Mouse (Mus musculus): ENCODE data around the gene Gcdh. TPM values are rescaled to one million over a fixed set of nuclear protein-coding genes. Genes with fewer than 3 reads are reported as not detected.

Gene Gcdh
- polyA plus RNA-seq, 1 experiment from 2014 or later = 42.8 TPM

- H3K27me3 ChIP-seq (replicated peaks; ENCODE audit: control insufficient read depth, insufficient read depth, low read length) = peaks cover 5% of the 10 kb centered on the region; the same call in 1 of the 2 replicates
- peaks cover 17% of the 10 kb centered on the region for H3K4me1 ChIP-seq (ENCODE audit: control insufficient read depth, insufficient read depth, low read depth, low read length)
- H3K4me2 ChIP-seq (ENCODE audit: low read length) = no peak overlapping the region
- no peak overlapping the region for H3K4me3 ChIP-seq (ENCODE audit: low read length)
- H3K9ac ChIP-seq (ENCODE audit: low read depth, low read length) = no peak overlapping the region
- H3K36me3 ChIP-seq (ENCODE audit: control insufficient read depth, insufficient read depth, low read length) = peaks cover 15% of the 10 kb centered on the region
- WGBS = 80% methylated on average over 8 of the region's 8 CpGs
- ATAC-seq = no peak
- H3K27ac ChIP-seq (ENCODE audit: low read depth, low read length) = no peak overlapping the region
- H3K9me3 ChIP-seq (ENCODE audit: control insufficient read depth, low read length) = no peaks in the 10 kb centered on the region
Observed at GRCm38 (mm10) chr8:84907493-84907892, 13.8 kb upstream of the Gcdh start.

GRCm38 (mm10) chr8:84907037-84907436, 13.3 kb upstream of the Gcdh start:
- H3K4me3 ChIP-seq (ENCODE audit: low read length) = no peak overlapping the region
- WGBS = 93% methylated on average over 9 of the region's 9 CpGs
- H3K9ac ChIP-seq (ENCODE audit: low read depth, low read length) = no peak overlapping the region
- ATAC-seq = no peak
- peaks cover 12% of the 10 kb centered on the region; the same call in 1 of the 2 replicates for H3K36me3 ChIP-seq (ENCODE audit: control insufficient read depth, insufficient read depth, low read length)
- no peaks in the 10 kb centered on the region for H3K9me3 ChIP-seq (ENCODE audit: control insufficient read depth, low read length)
- 0 out of 2 replicates have a peak, but pooled peaks cover 5% of the 10 kb centered on the region for H3K27me3 ChIP-seq (replicated peaks; ENCODE audit: control insufficient read depth, insufficient read depth, low read length)
- no peak overlapping the region for H3K4me2 ChIP-seq (ENCODE audit: low read length)
- H3K27ac ChIP-seq (ENCODE audit: low read depth, low read length) = no peak overlapping the region
- peaks cover 18% of the 10 kb centered on the region for H3K4me1 ChIP-seq (ENCODE audit: control insufficient read depth, insufficient read depth, low read depth, low read length)

- peaks cover 18% of the 10 kb centered on the region for H3K4me1 ChIP-seq (ENCODE audit: control insufficient read depth, insufficient read depth, low read depth, low read length)
- no peak overlapping the region for H3K9ac ChIP-seq (ENCODE audit: low read depth, low read length)
- H3K27ac ChIP-seq (ENCODE audit: low read depth, low read length) = no peak overlapping the region
- no peaks in the 10 kb centered on the region for H3K36me3 ChIP-seq (ENCODE audit: control insufficient read depth, insufficient read depth, low read length)
- H3K9me3 ChIP-seq (ENCODE audit: control insufficient read depth, low read length) = no peaks in the 10 kb centered on the region
- no peak overlapping the region for H3K4me2 ChIP-seq (ENCODE audit: low read length)
- no peak for ATAC-seq
- H3K27me3 ChIP-seq (replicated peaks; ENCODE audit: control insufficient read depth, insufficient read depth, low read length) = 0 out of 2 replicates have a peak, but pooled peaks cover 5% of the 10 kb centered on the region
- WGBS = 91% methylated on average over 7 of the region's 7 CpGs
- no peak overlapping the region for H3K4me3 ChIP-seq (ENCODE audit: low read length)
Observed at GRCm38 (mm10) chr8:84904351-84904750, 10.6 kb upstream of the Gcdh start.

- 0 out of 2 replicates have a peak, but pooled peaks cover 5% of the 10 kb centered on the region for H3K27me3 ChIP-seq (replicated peaks; ENCODE audit: control insufficient read depth, insufficient read depth, low read length)
- peak overlapping the region; percentile 74 for H3K9ac ChIP-seq (ENCODE audit: low read depth, low read length)
- H3K27ac ChIP-seq (ENCODE audit: low read depth, low read length) = 0 out of 2 replicates have a peak overlapping the region, but pooled peaks have one; percentile 5
Observed at GRCm38 (mm10) chr8:84902920-84903661, 9.4 kb upstream of the Gcdh start.

DNA sequence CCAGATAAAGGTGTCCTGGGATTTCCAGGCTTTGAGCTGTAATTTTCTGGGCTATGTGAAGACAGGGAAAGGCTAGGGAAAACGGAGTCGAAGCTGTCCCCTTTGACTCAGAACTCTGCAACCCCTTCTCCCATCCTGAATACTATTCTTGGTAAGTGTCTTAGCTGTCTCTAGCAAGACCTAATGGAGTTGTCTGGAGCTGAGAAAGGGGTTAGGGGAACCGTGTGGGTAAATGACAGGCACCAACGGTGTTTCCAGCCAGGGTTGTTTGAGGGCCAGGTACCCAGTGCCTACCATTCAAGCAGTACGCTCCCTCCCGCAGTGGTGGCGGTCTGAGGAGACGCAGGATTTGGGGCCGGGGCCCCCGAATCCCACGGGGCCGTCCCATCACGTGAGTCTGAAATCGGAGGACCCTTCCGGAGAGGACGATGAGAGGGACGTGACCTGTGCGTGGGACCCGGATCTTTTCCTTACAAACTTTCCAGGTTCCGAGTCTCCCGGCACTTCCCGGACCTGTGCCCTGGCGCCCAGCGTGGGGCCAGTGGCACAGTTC, 8.7 kb upstream of the Gcdh start:
- no peak overlapping the region for H3K27ac ChIP-seq (ENCODE audit: low read depth, low read length)
- no peak for ATAC-seq

More at GRCm38 (mm10) chr8:84902920-84903661, 9.4 kb upstream of the Gcdh start:
- peak overlapping the region; percentile 98 for H3K4me2 ChIP-seq (ENCODE audit: low read length)
- H3K4me1 ChIP-seq (ENCODE audit: control insufficient read depth, insufficient read depth, low read depth, low read length) = peaks cover 10% of the 10 kb centered on the region
- no peaks in the 10 kb centered on the region for H3K9me3 ChIP-seq (ENCODE audit: control insufficient read depth, low read length)
- 1% methylated on average over 62 of the region's 68 CpGs for WGBS
- H3K36me3 ChIP-seq (ENCODE audit: control insufficient read depth, insufficient read depth, low read length) = no peaks in the 10 kb centered on the region
- peak overlapping the region; percentile 54 for H3K4me3 ChIP-seq (ENCODE audit: low read length)
- peak; percentile 87 for ATAC-seq

DNA sequence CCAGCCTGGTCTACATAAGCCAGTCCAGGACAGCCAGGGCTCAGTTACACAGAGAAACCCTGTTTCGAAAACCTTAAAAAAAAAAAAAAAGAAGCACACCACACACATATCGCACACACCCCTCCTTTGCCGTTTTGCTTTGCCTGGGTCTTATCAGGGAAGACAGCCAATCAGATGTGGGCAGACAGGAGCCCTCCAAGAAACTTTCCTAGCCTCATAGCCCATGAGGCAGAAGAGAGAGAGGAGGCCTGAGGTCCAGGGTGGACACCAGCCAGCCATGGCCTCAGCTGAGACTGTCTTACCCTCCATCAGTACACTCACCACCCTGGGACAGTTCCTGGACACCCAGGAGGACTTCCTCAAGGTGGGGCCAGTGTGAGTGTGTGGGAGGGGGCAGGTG, 8.0 kb upstream of the Gcdh start, which contains the start of gene Klf1:
Gene Klf1 (plus strand): TSS at position 177 of the 400 bp plus-strand sequence.
- no peaks in the 10 kb centered on the region for H3K36me3 ChIP-seq (ENCODE audit: control insufficient read depth, insufficient read depth, low read length)
- ATAC-seq = no peak
- peak within 1 kb of the TSS; percentile 74 for H3K9ac ChIP-seq (ENCODE audit: low read depth, low read length)
- H3K4me3 ChIP-seq (ENCODE audit: low read length) = peak within 1 kb of the TSS; percentile 54
- H3K27ac ChIP-seq (ENCODE audit: low read depth, low read length) = no peak within 1 kb of the TSS
- H3K27me3 ChIP-seq (replicated peaks; ENCODE audit: control insufficient read depth, insufficient read depth, low read length) = 0 out of 2 replicates have a peak, but pooled peaks cover 5% of the 10 kb centered on the region
- peak within 1 kb of the TSS; percentile 98 for H3K4me2 ChIP-seq (ENCODE audit: low read length)
- WGBS = 83% methylated on average over 3 of the region's 3 CpGs
- peaks cover 10% of the 10 kb centered on the region for H3K4me1 ChIP-seq (ENCODE audit: control insufficient read depth, insufficient read depth, low read depth, low read length)
- H3K9me3 ChIP-seq (ENCODE audit: control insufficient read depth, low read length) = no peaks in the 10 kb centered on the region

More for the DNA sequence above, 8.7 kb upstream of the Gcdh start:
- Histone ChIP-seq H3K4me3 (ENCODE audit: low read length) (peak overlapping the region; percentile 54), H3K36me3 (ENCODE audit: control insufficient read depth, insufficient read depth, low read length) (no peaks in the 10 kb centered on the region), H3K4me1 (ENCODE audit: control insufficient read depth, insufficient read depth, low read depth, low read length) (peaks cover 10% of the 10 kb centered on the region), H3K4me2 (ENCODE audit: low read length) (peak overlapping the region; percentile 98), H3K9me3 (ENCODE audit: control insufficient read depth, low read length) (no peaks in the 10 kb centered on the region), H3K9ac (ENCODE audit: low read depth, low read length) (peak overlapping the region; percentile 74), H3K27me3 (replicated peaks; ENCODE audit: control insufficient read depth, insufficient read depth, low read length) (0 out of 2 replicates have a peak, but pooled peaks cover 5% of the 10 kb centered on the region)
- WGBS = 8% methylated on average over 11 of the region's 24 CpGs

DNA sequence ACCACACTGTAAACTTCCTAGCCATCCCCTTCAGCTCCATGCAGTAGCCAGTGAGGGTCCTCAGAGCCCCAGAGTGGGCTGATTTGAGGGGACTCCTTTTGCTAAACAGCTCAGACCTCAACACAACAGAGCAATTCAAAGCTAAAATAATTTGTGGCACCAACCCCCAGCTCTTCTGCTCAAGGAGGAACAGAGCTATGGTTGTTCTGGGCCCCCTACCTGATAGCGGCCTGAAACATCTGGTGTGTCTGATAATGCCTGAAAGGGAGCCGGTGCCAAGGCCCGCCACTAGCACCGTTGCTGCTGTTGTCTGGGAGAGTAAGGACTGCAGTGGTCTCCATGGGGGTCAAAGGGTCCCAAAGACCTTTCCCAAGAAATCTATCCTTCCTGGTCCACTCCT, 7.3 kb upstream of the Gcdh start:
- Histone ChIP-seq H3K9me3 (ENCODE audit: control insufficient read depth, low read length) (no peaks in the 10 kb centered on the region), H3K4me3 (ENCODE audit: low read length) (no peak overlapping the region), H3K36me3 (ENCODE audit: control insufficient read depth, insufficient read depth, low read length) (no peaks in the 10 kb centered on the region), H3K27me3 (replicated peaks; ENCODE audit: control insufficient read depth, insufficient read depth, low read length) (0 out of 2 replicates have a peak, but pooled peaks cover 5% of the 10 kb centered on the region), H3K27ac (ENCODE audit: low read depth, low read length) (no peak overlapping the region), H3K9ac (ENCODE audit: low read depth, low read length) (no peak overlapping the region), H3K4me1 (ENCODE audit: control insufficient read depth, insufficient read depth, low read depth, low read length) (peaks cover 10% of the 10 kb centered on the region), H3K4me2 (ENCODE audit: low read length) (no peak overlapping the region)
- no peak for ATAC-seq
- WGBS = 81% methylated on average over 4 of the region's 4 CpGs

GRCm38 (mm10) chr8:84895963-84896362, 2.2 kb upstream of the Gcdh start:
- Histone ChIP-seq H3K4me3 (ENCODE audit: low read length) (no peak overlapping the region), H3K27me3 (replicated peaks; ENCODE audit: control insufficient read depth, insufficient read depth, low read length) (no peaks in the 10 kb centered on the region), H3K4me2 (ENCODE audit: low read length) (no peak overlapping the region), H3K9me3 (ENCODE audit: control insufficient read depth, low read length) (no peaks in the 10 kb centered on the region), H3K27ac (ENCODE audit: low read depth, low read length) (no peak overlapping the region), H3K36me3 (ENCODE audit: control insufficient read depth, insufficient read depth, low read length) (no peaks in the 10 kb centered on the region), H3K9ac (ENCODE audit: low read depth, low read length) (no peak overlapping the region), H3K4me1 (ENCODE audit: control insufficient read depth, insufficient read depth, low read depth, low read length) (peaks cover 12% of the 10 kb centered on the region)
- no peak for ATAC-seq
- WGBS = 83% methylated on average over 5 of the region's 5 CpGs

DNA sequence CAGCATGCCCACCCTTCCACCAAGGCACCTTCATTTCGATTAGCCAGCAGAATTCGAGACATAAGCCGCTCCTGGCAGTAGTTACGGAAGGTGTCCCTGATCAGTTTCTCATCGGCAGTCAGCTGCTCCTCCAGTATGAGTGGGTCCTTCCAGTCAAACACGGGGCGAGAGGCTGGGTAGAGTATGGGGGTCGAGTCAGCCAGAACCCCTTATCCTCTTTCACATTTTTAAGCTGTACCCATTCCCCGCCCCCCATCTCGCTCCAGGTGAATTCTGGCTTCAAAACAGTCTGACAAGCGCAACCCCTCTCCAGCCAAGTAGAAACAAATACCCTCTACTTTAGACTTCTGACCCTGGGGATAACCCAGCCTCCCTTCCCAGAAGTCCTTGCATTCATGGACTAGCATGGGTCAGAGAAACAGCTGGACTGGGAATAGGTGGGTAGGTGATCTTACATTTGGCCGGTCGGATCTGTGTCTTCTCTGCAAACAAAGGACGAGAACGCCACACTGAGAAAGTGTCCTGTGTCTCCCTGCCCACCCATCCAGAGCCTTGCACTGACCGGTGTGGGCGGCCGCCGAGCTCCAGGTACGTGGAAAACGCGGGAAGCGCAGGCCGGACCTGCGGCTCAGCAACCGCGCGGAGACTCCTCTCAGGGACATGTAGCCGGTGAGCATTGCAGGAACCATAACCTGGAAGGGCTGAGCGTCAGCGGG, 570 bp downstream of the Gcdh start:
- peaks cover 12% of the 10 kb centered on the region for H3K4me1 ChIP-seq (ENCODE audit: control insufficient read depth, insufficient read depth, low read depth, low read length)
- ATAC-seq = peak; percentile 63
- H3K27me3 ChIP-seq (replicated peaks; ENCODE audit: control insufficient read depth, insufficient read depth, low read length) = no peaks in the 10 kb centered on the region
- H3K9me3 ChIP-seq (ENCODE audit: control insufficient read depth, low read length) = no peaks in the 10 kb centered on the region
- H3K4me3 ChIP-seq (ENCODE audit: low read length) = peak overlapping the region; percentile 73
- peaks cover 4% of the 10 kb centered on the region for H3K36me3 ChIP-seq (ENCODE audit: control insufficient read depth, insufficient read depth, low read length)
- H3K27ac ChIP-seq (ENCODE audit: low read depth, low read length) = peak overlapping the region; percentile 65
- peak overlapping the region; percentile 69 for H3K4me2 ChIP-seq (ENCODE audit: low read length)
- WGBS = 12% methylated on average over 31 of the region's 31 CpGs
- peak overlapping the region; percentile 79 for H3K9ac ChIP-seq (ENCODE audit: low read depth, low read length)

Data from hindbrain, embryonic 16.5 days (tissue).